Mouse (Mus musculus) gastrocnemius, postnatal 10 days (tissue): Measurements from ENCODE around the gene Naaa. TPM values are rescaled to one million over a fixed set of nuclear protein-coding genes. Genes with fewer than 3 reads are reported as not detected.

ENCODE experiments used
- DNase-seq: peaks from one replicate; pipeline ENCODE4 v3.0.0; 2021; ENCODE audit warnings: mixed read lengths
- total RNA-seq, 2 experiments: library from RNA; stranded (reverse); gene quantifications; 2 replicates each; pipeline ENCODE4 v1.2.3; 2021

Gene Naaa
- total RNA-seq, 2 experiments from 2014 or later, result 8.9 to 11.7 TPM

GRCm38 (mm10) chr5:92215308-92215707, 62.7 kb downstream of the Naaa start, which contains the start of gene U90926:
Gene U90926 (minus strand): TSS chr5:92215408.
- DNase-seq, result no peak

DNA sequence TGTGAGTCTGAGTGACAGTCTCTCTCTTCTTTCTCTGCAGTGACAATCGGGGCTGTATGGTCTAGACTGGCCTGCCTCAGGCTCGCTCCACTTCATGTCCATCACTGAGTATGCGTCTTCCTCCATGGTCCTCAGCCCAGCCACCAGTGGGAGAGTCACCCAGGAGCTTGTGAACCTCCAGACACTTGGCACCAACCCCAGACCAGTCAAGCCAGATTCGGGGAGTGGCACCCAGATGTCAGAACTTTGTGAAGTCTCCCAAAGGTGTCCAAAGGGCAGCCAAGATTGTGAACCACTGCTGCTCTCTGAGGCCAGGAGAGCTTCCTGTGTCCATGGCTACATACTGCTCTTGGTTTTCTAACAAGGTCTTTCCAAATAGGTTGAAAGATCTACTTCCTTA, 65.7 kb downstream of the Naaa start:
- DNase-seq, result no peak

- DNase-seq, result no peak
These were observed 67.8 kb downstream of the Naaa start for GRCm38 (mm10) chr5:92210205-92210604.

Other genes starting within 250 kb of the Naaa start
- 1 to 10 TPM; 3.5 to 3.8 TPM for gene Cdkl2, start 234.3 kb downstream of the Naaa start, total RNA-seq
- gene G3bp2, start 194.5 kb downstream of the Naaa start, total RNA-seq, result 10 to 100 TPM; 57.9 to 59.4 TPM
- gene Uso1, start 140.2 kb downstream of the Naaa start, total RNA-seq, result 10 to 100 TPM; 63.0 to 68.2 TPM
- not detected for gene U90926, start 62.8 kb downstream of the Naaa start, total RNA-seq
- gene Ppef2, start 21.9 kb downstream of the Naaa start, total RNA-seq, result not detected
- 10 to 100 TPM; 20.3 to 20.8 TPM for gene Sdad1, start 32.3 kb upstream of the Naaa start, total RNA-seq
- gene Cxcl9, start 49.9 kb upstream of the Naaa start, total RNA-seq, result 1 to 10 TPM; 3.7 to 5.3 TPM
- gene Art3, start 53.7 kb upstream of the Naaa start, total RNA-seq, result 100 to 1,000 TPM; 327 to 371 TPM
- gene Cxcl10, start 70.7 kb upstream of the Naaa start, total RNA-seq, result under 1 TPM in 1 of 2 experiments, not detected in 1; 0.43 TPM
- gene Nup54, start 157.0 kb upstream of the Naaa start, total RNA-seq, result 10 to 100 TPM; 12.0 to 16.2 TPM
- 10 to 100 TPM; 94.3 to 96.4 TPM for gene Scarb2, start 228.7 kb upstream of the Naaa start, total RNA-seq